Mouse (Mus musculus) liver, embryonic 12.5 days (tissue): ENCODE results near the gene Mtmr12. TPM values are rescaled to one million over a fixed set of nuclear protein-coding genes. Genes with fewer than 3 reads are reported as not detected.

Source experiments
- ATAC-seq: fragments of 200-750 bp; cut with Nextera tagmentation; 2 replicates; pipeline ENCODE4 v1.8.0; 2017; ENCODE audit warnings: moderate number of reproducible peaks, mild to moderate bottlenecking, moderate library complexity
- H3K27ac ChIP-seq: fragments of 300-500 bp; sonication (generic); 2 replicates; pipeline ENCODE4 v1.5.1; 2016; ENCODE audit warnings: mild to moderate bottlenecking
- H3K27me3 ChIP-seq: fragments of 300-500 bp; sonication (generic); replicated peaks from 2 replicates; pipeline ENCODE4 v1.6.1; 2016; ENCODE audit warnings: mild to moderate bottlenecking, moderate library complexity
- H3K36me3 ChIP-seq: fragments of 300-500 bp; sonication (generic); 2 replicates; pipeline ENCODE4 v1.6.1; 2016; ENCODE audit warnings: mild to moderate bottlenecking, moderate library complexity
- H3K4me1 ChIP-seq: fragments of 300-500 bp; sonication (generic); 2 replicates; pipeline ENCODE4 v1.6.1; 2016
- H3K4me2 ChIP-seq: fragments of 300-500 bp; sonication (generic); 2 replicates; pipeline ENCODE4 v1.6.1; 2016; ENCODE audit warnings: mild to moderate bottlenecking, moderate library complexity
- H3K4me3 ChIP-seq: fragments of 300-500 bp; sonication (generic); 2 replicates; pipeline ENCODE4 v1.5.1; 2016; ENCODE audit warnings: mild to moderate bottlenecking, moderate library complexity
- H3K9ac ChIP-seq: fragments of 300-500 bp; sonication (generic); 2 replicates; pipeline ENCODE4 v1.6.1; 2016; ENCODE audit warnings: mild to moderate bottlenecking, moderate library complexity
- H3K9me3 ChIP-seq: fragments of 300-500 bp; sonication (generic); replicated peaks from 2 replicates; pipeline ENCODE4 v1.6.1; 2016; ENCODE audit warnings: mild to moderate bottlenecking, moderate library complexity
- WGBS: fragments of 180-500 bp; shearing (Covaris S2); methylation state at CpG from one replicate; pipeline ENCODE4 v1.1.7; 2016; ENCODE audit not compliant: insufficient replicate concordance; 5-methylcytosine and 5-hydroxymethylcytosine counted together
- microRNA counts: library from miRNA; unstranded; fragments of <30 nt; microRNA quantifications from one replicate; lab custom pipeline; 2017
- microRNA-seq: library from miRNA; unstranded; fragments of <30 nt; microRNA quantifications from one replicate; pipeline ENCODE4, GENCODE M21; 2017
- polyA plus RNA-seq: library from polyadenylated mRNA; unstranded; fragments of >200 nt; fragmentation: Nextera tagmentation; extraction: Ambion mirVana; gene quantifications from 2 replicates; pipeline ENCODE4 v1.2.1, GENCODE M21; 2016

Gene Mtmr12
- polyA plus RNA-seq, 1 experiment from 2014 or later: 12.3 TPM

DNA sequence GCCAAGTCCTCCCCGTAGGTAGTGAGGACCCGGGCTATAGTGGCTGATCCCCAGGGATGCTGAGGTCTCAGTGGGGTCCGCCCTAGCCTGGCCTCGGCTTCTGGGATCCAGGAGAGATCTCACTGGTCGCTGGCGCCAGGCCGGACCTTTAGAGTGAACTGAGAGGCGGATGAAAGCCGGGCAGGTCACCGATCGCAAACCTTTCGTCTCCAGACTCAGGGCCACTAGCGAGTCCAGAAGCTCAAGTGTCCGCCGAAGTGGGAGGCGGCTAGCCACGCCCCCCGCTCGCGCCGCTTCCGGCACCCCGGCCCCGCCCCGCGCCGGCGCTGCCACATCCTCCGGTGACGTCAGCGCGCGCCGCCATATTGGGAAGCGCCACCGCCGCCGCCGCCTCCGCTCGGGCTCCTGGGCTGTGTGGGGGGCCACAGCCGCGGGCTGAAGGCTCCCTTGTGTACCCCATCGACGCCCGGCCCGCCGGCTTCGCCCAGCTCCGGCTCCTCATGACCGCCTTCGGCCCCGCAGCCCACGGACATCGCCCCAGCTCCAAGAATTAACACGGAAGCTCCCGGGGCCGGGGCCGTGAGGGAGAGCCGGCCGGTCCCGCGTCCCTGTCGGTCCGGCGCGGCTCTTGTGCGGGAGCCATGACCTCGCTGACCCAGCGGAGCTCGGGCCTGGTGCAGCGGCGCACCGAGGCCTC, 116.4 kb downstream of the Mtmr12 start, which contains the start of gene Golph3:
Golph3 (plus strand) TSS at position 360 of the 697 bp plus-strand sequence.
- H3K4me1 ChIP-seq: peaks cover 51% of the 10 kb centered on the region
- H3K27me3 ChIP-seq: peaks cover 5% of the 10 kb centered on the region
- H3K4me3 ChIP-seq: peak within 1 kb of the TSS; percentile 96
- peak; percentile 86 for ATAC-seq
- peak within 1 kb of the TSS; percentile 98 for H3K9ac ChIP-seq
- no peaks in the 10 kb centered on the region for H3K9me3 ChIP-seq
- peak within 1 kb of the TSS; percentile 77 for H3K4me2 ChIP-seq
- under 1% methylated on average over 74 of the region's 74 CpGs for WGBS
- H3K36me3 ChIP-seq: peaks cover 17% of the 10 kb centered on the region
- peak within 1 kb of the TSS; percentile 95 for H3K27ac ChIP-seq

DNA sequence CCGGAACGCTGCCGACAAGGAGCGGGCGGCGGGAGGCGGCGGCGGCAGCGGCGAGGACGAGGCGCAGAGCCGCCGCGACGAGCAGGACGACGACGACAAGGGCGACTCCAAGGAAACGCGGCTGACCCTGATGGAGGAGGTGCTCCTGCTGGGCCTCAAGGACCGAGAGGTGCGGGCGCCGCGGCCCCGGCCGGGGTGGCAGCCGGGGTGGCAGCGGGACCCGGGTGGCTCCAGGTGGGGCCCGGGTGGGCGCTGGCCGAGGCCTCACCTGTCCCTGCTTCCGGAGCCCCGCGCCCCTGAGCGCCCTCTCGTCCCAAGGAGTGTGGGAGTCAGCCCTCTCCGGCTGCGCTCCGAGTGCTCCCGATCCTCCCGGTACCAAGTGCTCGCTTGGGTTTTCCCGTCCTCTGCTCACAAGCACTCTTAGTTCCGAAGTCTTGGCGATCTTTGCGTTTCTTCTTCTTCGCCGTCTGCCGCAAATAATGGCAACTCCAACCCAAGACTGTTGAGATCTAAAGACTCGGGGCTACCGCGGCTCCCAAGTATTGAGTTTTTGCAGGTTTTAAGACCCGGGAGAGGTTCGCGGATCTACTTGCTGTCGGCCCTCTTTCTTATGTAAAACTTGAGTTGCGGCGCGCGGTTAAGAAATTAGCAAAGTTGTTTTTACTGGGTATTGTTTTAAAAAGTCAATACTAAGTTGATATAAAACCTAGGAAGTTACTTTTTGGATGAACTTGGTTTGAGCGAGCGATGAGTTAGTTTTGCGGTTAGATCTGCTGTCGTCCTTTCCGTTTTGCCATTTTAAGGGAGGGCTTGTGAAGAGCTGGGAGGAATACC, 117.2 kb downstream of the Mtmr12 start, which contains the start of gene 1810049J17Rik:
1810049J17Rik (minus strand) TSS at position 112 of the 834 bp plus-strand sequence.
- Histone ChIP-seq H3K4me3 (peak within 1 kb of the TSS; percentile 96), H3K27ac (peak within 1 kb of the TSS; percentile 95), H3K36me3 (peaks cover 19% of the 10 kb centered on the region), H3K27me3 (peaks cover 5% of the 10 kb centered on the region), H3K4me2 (peak within 1 kb of the TSS; percentile 77), H3K9ac (peak within 1 kb of the TSS; percentile 98), H3K4me1 (peaks cover 48% of the 10 kb centered on the region), H3K9me3 (no peaks in the 10 kb centered on the region)
- peak; percentile 51 for ATAC-seq
- WGBS: under 1% methylated on average over 67 of the region's 70 CpGs

DNA sequence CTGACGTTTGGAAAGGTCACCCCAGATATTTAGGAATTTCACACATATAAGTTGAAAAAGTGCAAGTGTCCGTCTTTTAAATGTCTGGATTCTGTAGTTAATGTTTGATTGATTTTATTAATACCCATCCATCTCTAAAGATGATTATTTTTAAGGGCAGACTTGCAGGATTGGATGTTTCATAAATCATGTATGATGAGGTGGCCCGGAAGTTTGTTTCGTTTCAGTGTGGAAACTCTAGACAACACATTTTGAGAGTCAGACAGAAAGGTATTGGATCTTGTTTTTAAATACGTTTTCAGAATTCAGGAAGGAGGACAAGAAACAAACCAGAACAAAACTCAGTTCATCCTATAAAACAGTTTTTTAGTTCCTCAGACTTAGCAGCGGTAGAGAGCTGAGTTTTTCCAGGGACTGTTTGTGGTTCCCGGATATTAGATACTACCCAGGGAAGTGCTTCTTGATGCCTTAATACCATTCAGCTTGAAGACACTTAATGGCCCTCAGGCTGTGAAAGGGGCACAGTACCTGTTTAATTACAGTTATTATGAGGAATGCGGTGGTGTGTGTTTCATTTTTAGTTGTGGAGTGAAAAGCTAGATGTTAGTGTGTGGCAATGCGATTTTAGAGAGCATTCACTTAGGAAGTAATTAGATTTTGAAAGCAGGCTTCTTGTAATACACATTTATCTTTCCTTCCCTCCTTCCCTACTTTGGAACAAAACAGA, 118.0 kb downstream of the Mtmr12 start:
- H3K36me3 ChIP-seq: peaks cover 26% of the 10 kb centered on the region
- peaks cover 5% of the 10 kb centered on the region for H3K27me3 ChIP-seq
- H3K4me3 ChIP-seq: peak overlapping the region; percentile 96
- H3K9me3 ChIP-seq: no peaks in the 10 kb centered on the region
- WGBS: 14% methylated on average over 9 of the region's 9 CpGs
- ATAC-seq: no peak
- H3K4me2 ChIP-seq: peak overlapping the region; percentile 77
- peaks cover 50% of the 10 kb centered on the region for H3K4me1 ChIP-seq
- peak overlapping the region; percentile 95 for H3K27ac ChIP-seq
- H3K9ac ChIP-seq: peak overlapping the region; percentile 98

MicroRNAs encoded within 50 kb of the gene (microRNA counts, 519-probe panel; counts per million panel counts)
- 582 counts per million, percentile 70 among the panel's probes with 10 or more counts for microRNA mmu-miR-1898 (lab: Ali Mortazavi, UCI)

Small RNAs within 50 kb of the gene (microRNA-seq; reads per million reads assigned to microRNA genes)
- gene Mir1898: not detected

Other genes with a start within 250 kb of the Mtmr12 start
- 464 TPM in 2 replicates for gene Sub1, start 208.0 kb upstream of the Mtmr12 start, polyA plus RNA-seq
- gene Zfr, start 87.2 kb upstream of the Mtmr12 start, polyA plus RNA-seq: 55.4 and 56.3 TPM in 2 replicates
- 79.8 and 82.7 TPM in 2 replicates for gene Golph3, start 116.4 kb downstream of the Mtmr12 start, polyA plus RNA-seq
- 1.2 and 1.9 TPM in 2 replicates for gene 1810049J17Rik, start 116.9 kb downstream of the Mtmr12 start, polyA plus RNA-seq